Mouse (Mus musculus) ES-CJ7 (cell line): Measurements from ENCODE around the gene Fam71f1.

Source experiments
- DNase-seq: peaks from one replicate; pipeline ENCODE4 v3.0.0; 2011; ENCODE audit warnings: low read depth, low spot score

The Fam71f1 gene

GRCm38 (mm10) chr6:29318879-29319278 is at the start of gene Fam71f1:
Gene Fam71f1 (plus strand): TSS chr6:29319140.
- DNase-seq, result no peak

DNA sequence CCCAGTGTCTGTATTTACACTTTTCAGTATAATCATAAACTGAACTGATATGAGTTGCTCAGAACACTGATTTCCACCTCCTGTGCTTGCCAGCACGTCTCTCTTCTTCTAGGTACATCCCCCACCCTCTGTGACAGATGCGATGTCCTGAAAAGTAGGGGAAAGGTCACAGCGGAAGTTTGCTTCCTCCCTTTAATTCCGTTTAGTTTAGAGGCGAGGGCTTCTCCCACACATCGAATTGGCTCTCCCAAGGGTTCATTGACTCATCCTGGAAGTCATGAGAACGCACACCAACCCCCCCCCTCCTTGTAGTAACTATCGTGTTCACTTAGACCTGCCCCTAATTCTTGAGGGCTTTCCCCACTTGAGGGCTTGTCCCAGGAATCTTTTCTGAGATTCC is 48.0 kb upstream of the Fam71f1 start:
- no peak for DNase-seq

DNA sequence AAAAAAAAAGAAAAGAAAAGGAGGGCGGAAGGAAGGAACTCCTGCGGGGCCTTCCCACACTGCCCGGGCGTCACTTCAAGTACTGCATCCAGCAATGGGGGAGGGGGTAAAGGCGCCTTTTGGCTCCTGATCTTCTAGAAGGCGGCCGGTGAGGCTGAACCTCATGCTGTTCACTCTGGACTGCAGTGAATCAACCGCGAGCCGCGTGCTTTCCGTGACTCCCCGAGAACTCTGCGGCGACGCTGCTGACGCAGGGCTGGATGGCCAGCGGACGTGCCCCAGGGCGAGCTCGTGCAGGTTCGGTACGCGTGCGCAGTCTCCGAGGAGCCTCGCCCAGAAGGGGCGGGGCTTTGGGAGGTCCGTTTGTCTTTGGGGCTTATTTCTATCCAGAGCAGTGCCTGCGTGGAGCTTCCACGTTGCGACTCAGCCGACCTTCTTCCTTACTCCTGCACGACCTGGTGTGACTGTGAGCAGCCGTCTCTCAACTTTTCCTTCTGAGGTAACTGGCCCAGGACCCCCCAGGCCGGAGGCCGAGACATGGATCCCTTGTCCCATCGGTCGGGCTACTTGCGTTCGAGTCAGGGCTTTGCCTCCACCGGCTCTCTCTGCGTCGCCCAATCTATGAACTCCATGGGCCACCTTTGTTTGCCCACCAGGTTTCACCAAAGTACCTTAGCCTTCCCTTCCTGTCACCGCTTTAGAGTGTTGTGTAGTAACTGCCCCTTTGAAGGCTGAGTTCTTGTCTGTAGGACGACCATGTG is 46.4 kb upstream of the Fam71f1 start, which contains the start of gene Hilpda:
TSS of gene Hilpda (plus strand) at position 177 of the 761 bp plus-strand sequence.
- peak; percentile 96 for DNase-seq

DNA sequence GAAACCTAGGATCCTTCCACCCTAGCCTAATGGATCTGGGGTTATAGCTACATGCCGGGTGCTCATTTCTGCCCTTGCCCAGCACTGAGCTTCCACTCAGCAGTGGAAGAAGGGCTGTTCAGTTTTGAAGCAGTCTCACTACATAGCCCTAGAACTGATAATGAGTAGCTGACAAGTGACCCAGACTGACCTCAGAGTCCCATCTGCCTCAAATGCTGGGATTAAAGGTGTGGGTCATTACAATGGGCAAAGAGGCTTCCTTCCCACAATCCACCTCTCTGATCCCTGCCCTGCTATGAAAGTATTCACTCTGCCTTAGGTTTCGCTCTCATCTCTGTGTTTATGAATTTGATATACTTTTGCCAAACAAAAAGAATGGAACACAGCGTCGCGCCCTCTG is 42.2 kb upstream of the Fam71f1 start:
- no peak for DNase-seq

DNA sequence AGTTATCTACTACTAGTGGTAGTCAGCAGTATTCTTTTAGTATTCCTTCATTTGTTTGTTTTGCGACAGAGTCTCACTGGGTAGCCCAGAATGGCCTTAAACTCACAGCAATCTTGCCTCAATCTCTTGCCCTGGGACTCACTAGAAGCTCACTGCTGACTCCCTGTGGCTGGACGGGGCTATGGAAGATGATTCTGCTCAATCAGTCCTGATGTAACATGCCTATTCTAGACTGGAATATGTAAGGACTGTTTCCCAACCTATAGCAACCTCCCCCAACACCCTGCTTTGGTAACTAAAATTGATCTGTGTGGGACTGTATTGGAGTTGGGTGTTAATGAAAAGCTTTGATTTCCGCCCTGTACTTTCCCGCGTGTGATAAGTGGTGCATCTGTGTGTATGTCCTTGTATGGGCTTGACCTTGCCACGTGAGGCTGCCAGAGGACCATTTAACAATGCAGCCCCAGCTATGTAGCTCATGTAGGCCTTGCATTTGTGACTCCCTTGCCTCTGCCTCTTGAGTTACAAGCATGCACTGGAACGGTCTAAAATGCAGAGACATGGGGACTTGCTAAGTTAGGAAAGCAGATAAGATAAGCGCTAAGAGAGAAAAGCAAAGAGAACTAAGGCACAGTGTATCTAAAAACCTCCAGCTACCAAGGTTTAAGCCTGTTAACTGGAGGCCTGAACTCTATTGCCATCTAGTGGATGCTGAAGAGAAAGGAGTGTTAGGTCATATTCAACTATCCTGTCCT is 40.2 kb upstream of the Fam71f1 start:
- DNase-seq, result peak; percentile 78

- DNase-seq, result no peak
Observed at GRCm38 (mm10) chr6:29279293-29279692, 39.6 kb upstream of the Fam71f1 start, which contains the start of gene Fam71f2. Gene Fam71f2 (plus strand): TSS chr6:29279593.

DNA sequence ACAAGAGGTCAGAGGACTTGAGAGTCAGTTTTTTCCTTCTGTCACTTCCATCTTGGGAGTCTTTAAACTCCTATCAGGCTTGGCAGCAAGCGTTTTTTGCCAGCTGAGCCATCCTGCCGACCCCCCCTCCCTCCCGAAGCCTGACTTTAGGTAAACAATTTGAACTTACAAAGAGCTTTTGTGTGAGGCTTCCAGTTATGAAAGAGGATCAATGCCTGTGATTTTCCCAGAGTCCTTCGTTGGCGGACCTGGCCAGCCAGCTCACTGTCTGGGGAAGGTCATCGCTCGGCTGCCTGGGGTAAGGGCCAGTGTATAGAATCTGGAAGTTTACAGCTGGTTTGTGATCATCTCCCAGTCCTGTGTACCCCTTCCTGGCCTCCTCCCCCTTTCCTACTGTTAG is 38.3 kb upstream of the Fam71f1 start:
- DNase-seq, result no peak

GRCm38 (mm10) chr6:29286870-29287269 is 32.1 kb upstream of the Fam71f1 start:
- no peak for DNase-seq

- no peak for DNase-seq
Observed at GRCm38 (mm10) chr6:29287481-29287880, 31.5 kb upstream of the Fam71f1 start.

DNA sequence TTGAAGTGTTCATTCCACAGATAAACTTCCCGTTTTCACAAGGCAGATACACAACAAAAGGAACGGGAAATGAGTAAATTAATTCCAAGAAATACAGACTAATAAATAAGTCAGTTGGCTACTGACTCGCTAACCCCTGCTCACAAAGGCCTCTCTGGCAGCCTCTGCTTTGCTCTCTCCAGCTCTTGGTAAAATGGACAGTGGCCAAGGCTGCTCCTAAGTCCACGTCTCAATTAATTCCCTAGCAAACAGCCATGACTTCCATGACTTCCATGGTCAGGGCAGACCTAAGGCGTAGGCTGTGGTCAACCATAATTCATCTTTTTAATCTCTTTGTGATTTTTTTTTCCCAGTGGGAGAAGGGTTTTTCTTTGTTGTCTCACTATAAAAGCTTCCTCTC is 31.0 kb upstream of the Fam71f1 start:
- no peak for DNase-seq

DNA sequence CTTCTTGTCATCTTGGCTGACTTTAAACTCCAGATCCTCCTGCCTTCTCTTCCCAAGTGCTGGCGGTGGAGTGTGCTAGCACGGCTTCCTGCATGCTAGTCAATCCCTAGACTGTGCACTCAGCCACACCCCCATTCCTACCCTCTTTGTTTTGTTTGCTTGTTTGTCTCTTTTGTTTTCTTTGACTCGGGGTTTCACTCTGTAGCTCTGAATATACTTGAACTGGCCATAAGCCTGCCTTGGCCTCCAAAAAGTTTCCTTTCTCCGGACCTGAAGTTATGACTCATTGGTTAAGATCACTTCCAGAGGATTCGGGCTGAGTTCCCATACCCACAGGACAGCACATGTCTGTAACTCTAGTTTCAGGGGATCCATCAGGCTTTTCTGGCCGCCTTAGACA is 30.3 kb upstream of the Fam71f1 start:
- peak; percentile 41 for DNase-seq

- DNase-seq, result no peak
Observed at GRCm38 (mm10) chr6:29299112-29299511, 19.8 kb upstream of the Fam71f1 start.

GRCm38 (mm10) chr6:29303251-29303650 is 15.7 kb upstream of the Fam71f1 start:
- no peak for DNase-seq

GRCm38 (mm10) chr6:29303726-29304125 is 15.2 kb upstream of the Fam71f1 start:
- peak; percentile 18 for DNase-seq

DNA sequence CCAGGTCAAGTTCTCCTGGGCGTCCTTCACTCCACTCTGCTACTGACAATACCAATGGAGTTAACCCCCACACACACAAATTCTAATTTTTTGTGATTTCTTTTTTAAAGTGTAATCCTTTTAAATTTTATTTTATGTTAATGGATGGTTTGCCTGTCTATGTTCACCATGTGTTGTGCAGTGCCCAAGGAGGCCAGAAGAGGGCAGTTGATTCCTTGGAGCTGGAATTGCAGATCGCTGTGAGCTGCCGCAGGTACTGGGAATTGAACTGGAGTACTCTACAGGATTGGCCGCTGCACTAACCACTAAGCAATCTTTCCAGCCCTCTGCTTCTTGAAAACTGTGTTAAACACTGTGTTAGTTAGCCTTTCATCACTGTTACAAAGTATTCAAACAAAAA is 13.5 kb upstream of the Fam71f1 start:
- DNase-seq, result peak; percentile 57

DNA sequence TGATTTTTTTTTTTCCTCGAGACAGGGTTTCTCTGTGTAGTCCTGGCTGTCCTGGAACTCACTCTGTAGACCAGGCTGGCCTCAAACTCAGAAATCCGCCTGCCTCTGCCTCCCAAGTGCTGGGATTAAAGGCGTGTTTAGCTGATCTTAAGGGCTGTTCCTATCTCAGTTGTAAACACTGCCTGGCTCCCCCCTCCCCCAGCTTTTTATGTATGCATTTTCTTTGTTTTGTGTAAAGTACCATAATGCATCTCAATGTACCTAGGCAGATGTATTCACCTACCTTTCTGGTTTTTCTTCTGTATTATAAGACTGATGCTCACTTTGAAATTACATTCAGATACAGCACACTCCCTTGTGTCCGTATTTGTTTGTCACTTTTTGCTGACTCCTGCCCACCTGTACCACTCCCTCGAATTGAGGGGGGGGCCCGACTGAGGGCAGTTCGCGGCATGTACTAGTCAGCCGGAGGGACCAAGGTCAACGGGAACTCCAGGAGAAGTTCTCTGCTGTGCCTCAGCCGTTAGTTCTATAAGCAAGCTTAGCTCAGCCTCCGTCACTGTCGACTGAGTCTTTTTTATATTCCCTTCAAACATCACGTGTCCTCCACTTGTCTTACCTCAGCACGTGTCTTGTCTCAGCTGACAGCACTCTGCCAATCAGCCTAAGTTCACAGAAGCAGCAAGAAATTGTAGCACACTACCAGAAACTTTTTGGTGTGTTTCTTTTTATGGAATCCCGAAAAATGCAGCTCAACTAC is 9.9 kb upstream of the Fam71f1 start:
- DNase-seq, result peak; percentile 42

GRCm38 (mm10) chr6:29313690-29314202 is 5.2 kb upstream of the Fam71f1 start:
- no peak for DNase-seq

DNA sequence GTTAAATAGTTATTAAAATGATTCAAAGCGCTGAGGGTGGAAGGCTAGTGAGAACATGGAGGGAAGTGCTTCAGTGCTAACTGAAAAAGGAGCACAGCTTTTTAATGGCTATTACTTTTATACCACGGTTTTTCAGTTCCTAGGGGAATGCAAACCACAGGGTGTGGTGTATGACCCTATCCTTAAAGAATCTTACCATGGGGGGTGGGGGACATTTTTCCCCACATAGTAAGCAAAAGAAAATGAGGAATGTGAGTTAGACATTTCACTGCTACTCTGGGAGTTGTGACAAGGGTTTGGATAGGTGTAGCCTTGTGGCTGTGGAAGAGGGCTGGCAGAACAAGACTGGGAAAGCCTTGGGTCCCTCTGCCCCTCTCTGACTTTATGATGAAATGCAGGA is 1.7 kb upstream of the Fam71f1 start:
- DNase-seq, result no peak

GRCm38 (mm10) chr6:29317941-29318340 is 999 bp upstream of the Fam71f1 start:
- no peak for DNase-seq

DNA sequence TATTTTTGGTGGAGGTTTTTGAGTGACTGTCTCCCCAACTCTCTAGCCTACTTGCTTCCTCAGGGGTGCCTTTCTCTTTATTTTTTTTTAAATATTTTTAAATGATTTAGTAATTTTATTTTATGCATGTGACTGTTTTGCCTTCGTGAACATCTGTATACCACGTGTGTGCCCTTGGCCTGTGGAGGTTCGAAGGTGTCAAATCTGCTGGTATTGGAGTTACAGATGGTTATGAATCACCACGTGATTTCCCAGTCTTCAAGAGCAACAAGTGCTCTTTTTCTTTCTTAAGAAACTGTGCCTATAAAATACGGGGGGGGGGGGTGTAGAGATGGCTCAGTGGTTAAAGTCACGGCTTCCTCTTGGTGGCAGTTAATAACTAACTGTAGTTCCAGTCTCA is 2.6 kb downstream of the Fam71f1 start:
- no peak for DNase-seq

DNA sequence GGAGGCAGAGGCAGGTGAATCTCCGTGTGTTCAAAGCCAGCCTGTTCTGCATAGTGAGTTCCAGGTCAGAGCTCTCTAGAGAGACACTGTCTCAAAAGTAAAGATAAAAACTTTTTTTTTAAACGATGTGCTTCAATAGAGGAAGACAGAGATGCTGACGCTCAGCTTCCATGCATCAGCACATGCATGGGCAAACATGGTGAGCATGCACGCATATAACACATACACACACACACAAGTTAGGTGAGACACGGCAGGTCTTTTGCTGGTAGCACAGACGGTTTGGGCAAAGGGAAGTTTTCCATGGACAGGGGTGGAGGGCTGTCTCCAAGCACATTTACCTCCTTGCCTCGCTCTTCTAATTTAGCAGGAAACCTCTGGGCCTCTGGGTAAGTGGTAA is 3.2 kb downstream of the Fam71f1 start:
- DNase-seq, result no peak

- DNase-seq, result no peak
Observed at GRCm38 (mm10) chr6:29322735-29323134, 3.8 kb downstream of the Fam71f1 start.
